Mouse (Mus musculus): ENCODE data around the gene Tapbpl. TPM values are rescaled to one million over a fixed set of nuclear protein-coding genes. Genes with fewer than 3 reads are reported as not detected.

The Tapbpl gene
- total RNA-seq, 2 experiments from 2014 or later = 7.4 to 16.2 TPM

GRCm38 (mm10) chr6:125212621-125213020, 19.0 kb downstream of the Tapbpl start:
- ATAC-seq (replicated peaks; ENCODE audit: poor library complexity) = no peak

- ATAC-seq (replicated peaks; ENCODE audit: poor library complexity) = no peak
Observed at GRCm38 (mm10) chr6:125210436-125210835, 21.2 kb downstream of the Tapbpl start.

GRCm38 (mm10) chr6:125197166-125197565, 34.5 kb downstream of the Tapbpl start:
- no peak for ATAC-seq (replicated peaks; ENCODE audit: poor library complexity)

DNA sequence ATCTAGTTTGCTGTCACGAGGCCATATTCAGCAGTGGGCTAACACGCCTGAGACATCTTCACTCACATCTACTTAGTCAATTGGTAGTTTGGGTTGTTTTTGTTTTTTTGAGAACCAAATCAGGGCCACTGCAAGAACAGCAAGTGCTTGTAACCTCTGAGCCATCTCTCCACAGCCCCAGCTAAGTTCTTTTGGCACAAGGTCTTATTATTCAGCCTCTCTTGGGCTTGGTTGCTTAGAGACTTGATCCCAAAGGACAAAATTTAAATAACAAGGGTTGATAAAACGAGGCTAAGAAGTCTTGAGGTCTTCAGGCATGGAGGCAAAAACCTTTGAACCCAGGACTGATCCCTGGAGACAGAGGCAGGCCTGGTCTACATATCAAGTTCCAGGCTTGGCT, 35.4 kb downstream of the Tapbpl start:
- ATAC-seq (replicated peaks; ENCODE audit: poor library complexity) = no peak

DNA sequence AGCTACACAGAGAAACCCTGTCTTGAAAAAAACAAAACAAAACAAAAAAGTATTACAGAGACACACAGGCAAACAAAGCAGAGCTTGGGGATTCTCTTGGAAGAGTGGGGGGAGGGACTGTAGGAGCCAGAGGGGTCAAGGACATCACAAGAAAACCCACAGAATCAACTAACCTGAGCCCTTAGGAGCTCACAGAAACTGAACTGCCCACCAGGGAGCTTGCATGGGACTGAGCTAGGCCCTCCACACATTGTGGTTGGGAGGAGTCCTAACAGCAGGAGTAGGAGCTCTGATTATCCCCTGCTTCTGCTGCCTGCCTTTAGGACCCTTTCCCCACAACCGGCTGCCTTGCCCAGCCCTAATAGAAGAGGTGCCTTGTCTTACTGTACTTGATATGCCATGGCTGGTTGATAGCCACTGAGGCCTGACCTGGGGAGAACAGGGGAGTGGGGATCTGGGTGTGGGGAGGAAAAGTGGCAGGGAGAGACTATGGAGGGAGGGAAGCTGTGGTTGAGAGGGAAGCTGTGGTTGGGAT, 36.1 kb downstream of the Tapbpl start:
- ATAC-seq (replicated peaks; ENCODE audit: poor library complexity) = no peak

- ATAC-seq (replicated peaks; ENCODE audit: poor library complexity) = no peak
Observed at GRCm38 (mm10) chr6:125193390-125193789, 38.3 kb downstream of the Tapbpl start.

GRCm38 (mm10) chr6:125192841-125193240, 38.8 kb downstream of the Tapbpl start:
- no peak for ATAC-seq (replicated peaks; ENCODE audit: poor library complexity)

DNA sequence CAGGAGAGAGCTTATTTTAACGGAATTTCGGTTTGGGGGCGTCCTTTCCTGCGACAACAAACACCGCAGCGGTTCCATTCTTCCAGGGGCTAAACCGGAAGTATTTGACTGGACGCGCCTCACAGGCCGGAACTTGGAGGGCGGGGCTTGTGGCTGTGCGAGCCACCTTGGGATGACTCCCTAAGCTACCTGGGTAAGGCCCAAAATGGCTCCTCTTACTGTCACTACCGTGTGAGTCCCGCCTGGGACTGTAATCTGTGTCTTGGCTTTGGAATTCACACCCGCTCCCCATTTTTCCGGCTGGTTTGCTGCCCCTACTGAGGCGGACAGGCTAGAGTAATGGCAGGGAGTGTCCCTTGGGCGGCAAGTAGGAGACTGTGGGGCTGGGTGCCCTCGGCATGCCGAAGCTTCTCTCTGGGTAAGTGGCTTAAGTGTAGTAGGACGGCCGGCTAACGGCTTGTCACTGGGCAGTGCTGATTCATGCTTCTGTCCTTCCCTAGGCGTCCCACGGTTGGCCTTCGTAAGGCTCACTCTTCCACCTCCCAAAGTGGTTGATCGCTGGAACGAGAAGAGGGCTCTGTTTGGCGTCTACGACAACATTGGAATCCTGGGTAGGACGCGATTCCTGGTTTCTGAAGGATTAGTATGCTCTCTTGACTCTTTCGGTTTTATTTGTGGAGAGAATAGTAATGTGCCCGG, 39.5 kb downstream of the Tapbpl start:
- peak; percentile 80 for ATAC-seq (replicated peaks; ENCODE audit: poor library complexity)

GRCm38 (mm10) chr6:125191332-125192015, 40.2 kb downstream of the Tapbpl start, which contains the start of the genes Ncapd2 and Mrpl51:
Ncapd2 (minus strand) TSS chr6:125191701.
Mrpl51 (plus strand) TSS chr6:125191801.
- peak; percentile 89 for ATAC-seq (replicated peaks; ENCODE audit: poor library complexity)

GRCm38 (mm10) chr6:125190816-125191215, 40.8 kb downstream of the Tapbpl start:
- no peak for ATAC-seq (replicated peaks; ENCODE audit: poor library complexity)

DNA sequence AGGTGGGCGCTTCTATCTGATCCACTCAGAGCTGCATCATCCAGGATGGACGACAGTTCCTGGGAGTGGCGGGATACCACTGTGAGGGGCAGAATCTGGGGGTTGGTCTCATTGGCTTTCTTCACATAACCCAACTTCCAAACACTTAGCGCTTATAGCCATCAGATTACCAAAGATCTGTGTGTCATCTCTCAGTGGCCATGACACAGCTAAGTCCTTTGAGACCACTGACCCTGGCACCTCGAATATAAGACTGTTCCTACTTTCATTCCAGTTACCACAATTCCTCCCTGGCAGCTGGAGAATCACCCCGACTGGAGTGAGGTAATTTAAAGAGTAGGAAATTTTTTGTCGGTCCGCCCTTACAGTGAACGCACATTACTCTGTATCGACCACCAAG, 45.5 kb downstream of the Tapbpl start:
- ATAC-seq (replicated peaks; ENCODE audit: poor library complexity) = no peak

DNA sequence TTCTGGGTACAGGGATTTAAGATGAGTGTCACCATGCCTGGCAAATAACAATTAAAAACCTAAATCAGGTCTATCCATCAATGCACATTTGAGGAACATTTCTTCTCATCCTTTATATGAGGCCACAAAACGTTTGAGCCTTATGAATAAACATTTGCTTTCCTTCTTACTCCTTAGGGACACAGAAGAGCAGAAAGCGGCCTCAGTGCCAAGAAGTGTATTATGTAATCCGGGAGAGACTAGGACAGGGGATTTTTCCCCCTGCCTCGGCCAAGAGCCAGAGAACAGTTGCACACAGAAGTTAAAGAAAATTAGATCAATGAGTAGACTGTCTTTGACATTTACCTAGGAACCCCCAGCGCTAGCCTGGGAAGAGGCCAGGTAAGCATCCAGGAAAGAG, 49.5 kb downstream of the Tapbpl start:
- ATAC-seq (replicated peaks; ENCODE audit: poor library complexity) = no peak

GRCm38 (mm10) chr6:125179601-125180000, 52.1 kb downstream of the Tapbpl start:
- ATAC-seq (replicated peaks; ENCODE audit: poor library complexity) = no peak

DNA sequence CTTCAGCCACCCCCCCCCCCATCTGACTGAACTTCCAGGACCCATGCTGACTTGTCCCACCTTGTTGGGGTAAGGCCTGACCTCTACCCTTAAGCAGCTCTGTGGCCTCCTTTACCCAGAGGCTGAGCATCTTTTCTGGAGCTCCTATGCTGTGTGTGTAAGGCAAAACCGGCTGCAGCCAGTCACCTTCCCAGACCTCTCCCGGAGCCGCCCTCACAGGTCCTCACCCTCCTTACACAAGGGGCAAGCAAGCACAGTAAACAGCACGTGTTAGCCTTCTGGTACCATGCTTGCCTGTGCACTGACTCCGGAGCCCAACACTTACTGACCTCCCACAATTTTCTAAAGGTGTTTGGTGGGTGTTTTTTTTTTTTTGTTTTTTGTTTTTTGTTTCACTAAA, 56.2 kb downstream of the Tapbpl start:
- no peak for ATAC-seq (replicated peaks; ENCODE audit: poor library complexity)

Other genes with a start within 250 kb of the Tapbpl start
- gene Pianp, start 235.2 kb downstream of the Tapbpl start, total RNA-seq (2015) = 0.15 TPM in 1 of 2 replicates, not detected in the other
- not detected in 2 replicates for gene Pianp, start 235.2 kb downstream of the Tapbpl start, total RNA-seq (2017)
- 67.9 and 69.9 TPM in 2 replicates for gene Zfp384, start 222.7 kb downstream of the Tapbpl start, total RNA-seq (2015)
- gene Zfp384, start 222.7 kb downstream of the Tapbpl start, total RNA-seq (2017) = 26.2 and 29.3 TPM in 2 replicates
- 22.8 and 25.2 TPM in 2 replicates for gene Ing4, start 192.1 kb downstream of the Tapbpl start, total RNA-seq (2015)
- gene Ing4, start 192.1 kb downstream of the Tapbpl start, total RNA-seq (2017) = 44.4 and 49.8 TPM in 2 replicates
- 8.1 and 9.5 TPM in 2 replicates for gene Acrbp, start 182.2 kb downstream of the Tapbpl start, total RNA-seq (2015)
- 3.6 and 5.8 TPM in 2 replicates for gene Acrbp, start 182.2 kb downstream of the Tapbpl start, total RNA-seq (2017)
- gene Lpar5, start 163.9 kb downstream of the Tapbpl start, total RNA-seq (2015) = 6.7 and 10.6 TPM in 2 replicates
- 3.5 and 6.7 TPM in 2 replicates for gene Lpar5, start 163.9 kb downstream of the Tapbpl start, total RNA-seq (2017)
- 85.7 and 91.6 TPM in 2 replicates for gene Chd4, start 135.9 kb downstream of the Tapbpl start, total RNA-seq (2015)
- 299 and 375 TPM in 2 replicates for gene Chd4, start 135.9 kb downstream of the Tapbpl start, total RNA-seq (2017)
- 42.8 and 43.7 TPM in 2 replicates for gene Nop2, start 100.0 kb downstream of the Tapbpl start, total RNA-seq (2015)
- gene Nop2, start 100.0 kb downstream of the Tapbpl start, total RNA-seq (2017) = 82.3 and 83.8 TPM in 2 replicates
- 14.3 and 18.1 TPM in 2 replicates for gene Iffo1, start 86.6 kb downstream of the Tapbpl start, total RNA-seq (2015)
- 14.2 and 15.7 TPM in 2 replicates for gene Iffo1, start 86.6 kb downstream of the Tapbpl start, total RNA-seq (2017)
- 3,979 and 4,068 TPM in 2 replicates for gene Gapdh, start 65.4 kb downstream of the Tapbpl start, total RNA-seq (2015)
- gene Gapdh, start 65.4 kb downstream of the Tapbpl start, total RNA-seq (2017) = 1,418 and 1,569 TPM in 2 replicates
- gene Ncapd2, start 40.2 kb downstream of the Tapbpl start, total RNA-seq (2015) = 205 and 228 TPM in 2 replicates
- gene Ncapd2, start 40.2 kb downstream of the Tapbpl start, total RNA-seq (2017) = 207 and 256 TPM in 2 replicates
- gene Mrpl51, start 40.1 kb downstream of the Tapbpl start, total RNA-seq (2015) = 144 and 171 TPM in 2 replicates
- gene Mrpl51, start 40.1 kb downstream of the Tapbpl start, total RNA-seq (2017) = 128 and 156 TPM in 2 replicates
- 10.1 and 15.5 TPM in 2 replicates for gene Vamp1, start 16.3 kb downstream of the Tapbpl start, total RNA-seq (2015)
- 6.2 and 9.1 TPM in 2 replicates for gene Vamp1, start 16.3 kb downstream of the Tapbpl start, total RNA-seq (2017)
- gene Cd27, start 5.2 kb upstream of the Tapbpl start, total RNA-seq (2015) = 44.7 and 60.2 TPM in 2 replicates
- 28.9 and 41.9 TPM in 2 replicates for gene Cd27, start 5.2 kb upstream of the Tapbpl start, total RNA-seq (2017)
- not detected in 2 replicates for gene Tuba3a, start 54.2 kb upstream of the Tapbpl start, total RNA-seq (2015)
- gene Tuba3a, start 54.2 kb upstream of the Tapbpl start, total RNA-seq (2017) = not detected in 2 replicates
- 17.5 and 18.7 TPM in 2 replicates for gene Ltbr, start 82.0 kb upstream of the Tapbpl start, total RNA-seq (2015)
- gene Ltbr, start 82.0 kb upstream of the Tapbpl start, total RNA-seq (2017) = 28.2 and 43.7 TPM in 2 replicates
- gene Scnn1a, start 88.8 kb upstream of the Tapbpl start, total RNA-seq (2015) = 21.8 and 22.9 TPM in 2 replicates
- 0.75 and 1.7 TPM in 2 replicates for gene Scnn1a, start 88.8 kb upstream of the Tapbpl start, total RNA-seq (2017)
- 56.9 and 61.8 TPM in 2 replicates for gene Tnfrsf1a, start 117.5 kb upstream of the Tapbpl start, total RNA-seq (2015)
- gene Tnfrsf1a, start 117.5 kb upstream of the Tapbpl start, total RNA-seq (2017) = 56.6 and 57.1 TPM in 2 replicates
- gene Plekhg6, start 148.9 kb upstream of the Tapbpl start, total RNA-seq (2015) = not detected in 2 replicates
- not detected in 2 replicates for gene Plekhg6, start 148.9 kb upstream of the Tapbpl start, total RNA-seq (2017)

Data from megakaryocyte progenitor cell, adult 5-6 weeks (primary cell).